Mouse (Mus musculus): Measurements from ENCODE around the gene Rpl31. TPM values are rescaled to one million over a fixed set of nuclear protein-coding genes. Genes with fewer than 3 reads are reported as not detected.
A peak's percentile ranks its signal among the peaks of the same experiment; 100 is the strongest.

Rpl31 gene
- total RNA-seq (2014; rRNA removed) (273 and 342 TPM in 2 replicates), polyA plus RNA-seq (2015; fragmentation: Nextera tagmentation; extraction: Ambion mirVana) (346 and 367 TPM in 2 replicates)

- WGBS = under 1% methylated on average over 62 of the region's 62 CpGs
- Histone ChIP-seq H3K9ac (replicated peaks; ENCODE audit: low read length, poor library complexity, severe bottlenecking) (peak within 1 kb of the TSS; percentile 93), H3K27me3 (ENCODE audit: insufficient read depth, low read length) (no peaks in the 10 kb centered on the region), H3K4me2 (ENCODE audit: low read depth, low read length, poor library complexity, severe bottlenecking) (peak within 1 kb of the TSS; percentile 83), H3K9me3 (ENCODE audit: low read length) (no peaks in the 10 kb centered on the region), H3K4me1 (ENCODE audit: insufficient read depth, low read length) (peaks cover 11% of the 10 kb centered on the region), H3K27ac (ENCODE audit: low read depth, low read length) (peak within 1 kb of the TSS; percentile 91), H3K4me3 (ENCODE audit: low read depth, low read length) (peak within 1 kb of the TSS; percentile 77), H3K36me3 (ENCODE audit: insufficient read depth, low read length) (peaks cover 26% of the 10 kb centered on the region)
- TF ChIP-seq CTCF (IDR thresholded peaks at IDR 0.05) = no peak
- DNase-seq (ENCODE audit: low spot score) (peak; percentile 97), ATAC-seq (ENCODE audit: low FRiP score) (peak; percentile 99)
These were observed at the start of gene Rpl31 for GRCm38 (mm10) chr1:39367601-39368266. Gene Rpl31, plus strand, starts transcription at chr1:39367842.

- Histone ChIP-seq H3K9ac (replicated peaks; ENCODE audit: low read length, poor library complexity, severe bottlenecking) (no peak overlapping the region), H3K27me3 (ENCODE audit: insufficient read depth, low read length) (no peaks in the 10 kb centered on the region), H3K9me3 (ENCODE audit: low read length) (no peaks in the 10 kb centered on the region), H3K4me1 (ENCODE audit: insufficient read depth, low read length) (no peaks in the 10 kb centered on the region), H3K36me3 (ENCODE audit: insufficient read depth, low read length) (no peaks in the 10 kb centered on the region), H3K4me3 (ENCODE audit: low read depth, low read length) (no peak overlapping the region), H3K4me2 (ENCODE audit: low read depth, low read length, poor library complexity, severe bottlenecking) (no peak overlapping the region), H3K27ac (ENCODE audit: low read depth, low read length) (no peak overlapping the region)
- DNase-seq (ENCODE audit: low spot score) = peak; percentile 44
- no peak for ATAC-seq (ENCODE audit: low FRiP score)
- TF ChIP-seq CTCF (IDR thresholded peaks at IDR 0.05) = no peak
- WGBS = 78% methylated on average over 2 of the region's 2 CpGs
These were observed 49.7 kb upstream of the Rpl31 start for GRCm38 (mm10) chr1:39317935-39318334.

GRCm38 (mm10) chr1:39318870-39319269 is 48.8 kb upstream of the Rpl31 start:
- no peak overlapping the region for H3K27ac ChIP-seq (ENCODE audit: low read depth, low read length)
- H3K36me3 ChIP-seq (ENCODE audit: insufficient read depth, low read length) = no peaks in the 10 kb centered on the region
- no peak overlapping the region for H3K4me3 ChIP-seq (ENCODE audit: low read depth, low read length)
- no peak for TF ChIP-seq CTCF (IDR thresholded peaks at IDR 0.05)
- H3K4me2 ChIP-seq (ENCODE audit: low read depth, low read length, poor library complexity, severe bottlenecking) = no peak overlapping the region
- WGBS = 71% methylated on average over 7 of the region's 7 CpGs
- ATAC-seq (ENCODE audit: low FRiP score) (no peak), DNase-seq (ENCODE audit: low spot score) (no peak)
- no peaks in the 10 kb centered on the region for H3K27me3 ChIP-seq (ENCODE audit: insufficient read depth, low read length)
- no peaks in the 10 kb centered on the region for H3K4me1 ChIP-seq (ENCODE audit: insufficient read depth, low read length)
- no peak overlapping the region for H3K9ac ChIP-seq (replicated peaks; ENCODE audit: low read length, poor library complexity, severe bottlenecking)
- H3K9me3 ChIP-seq (ENCODE audit: low read length) = no peaks in the 10 kb centered on the region

GRCm38 (mm10) chr1:39321954-39322353 is 45.7 kb upstream of the Rpl31 start:
- WGBS = 78% methylated on average over 6 of the region's 6 CpGs

GRCm38 (mm10) chr1:39325228-39325627 is 42.4 kb upstream of the Rpl31 start:
- 86% methylated on average over 6 of the region's 6 CpGs for WGBS
- Histone ChIP-seq H3K9ac (replicated peaks; ENCODE audit: low read length, poor library complexity, severe bottlenecking) (no peak overlapping the region), H3K27ac (ENCODE audit: low read depth, low read length) (no peak overlapping the region), H3K9me3 (ENCODE audit: low read length) (no peaks in the 10 kb centered on the region), H3K4me1 (ENCODE audit: insufficient read depth, low read length) (no peaks in the 10 kb centered on the region), H3K4me3 (ENCODE audit: low read depth, low read length) (no peak overlapping the region), H3K36me3 (ENCODE audit: insufficient read depth, low read length) (no peaks in the 10 kb centered on the region), H3K27me3 (ENCODE audit: insufficient read depth, low read length) (no peaks in the 10 kb centered on the region), H3K4me2 (ENCODE audit: low read depth, low read length, poor library complexity, severe bottlenecking) (no peak overlapping the region)
- TF ChIP-seq CTCF (IDR thresholded peaks at IDR 0.05) = no peak
- ATAC-seq (ENCODE audit: low FRiP score) (no peak), DNase-seq (ENCODE audit: low spot score) (no peak)

More at GRCm38 (mm10) chr1:39321954-39322353, 45.7 kb upstream of the Rpl31 start:
- Histone ChIP-seq H3K27ac (ENCODE audit: low read depth, low read length) (no peak overlapping the region), H3K9me3 (ENCODE audit: low read length) (no peaks in the 10 kb centered on the region), H3K27me3 (ENCODE audit: insufficient read depth, low read length) (no peaks in the 10 kb centered on the region), H3K36me3 (ENCODE audit: insufficient read depth, low read length) (no peaks in the 10 kb centered on the region), H3K4me1 (ENCODE audit: insufficient read depth, low read length) (no peaks in the 10 kb centered on the region), H3K4me2 (ENCODE audit: low read depth, low read length, poor library complexity, severe bottlenecking) (no peak overlapping the region), H3K9ac (replicated peaks; ENCODE audit: low read length, poor library complexity, severe bottlenecking) (no peak overlapping the region), H3K4me3 (ENCODE audit: low read depth, low read length) (no peak overlapping the region)
- TF ChIP-seq CTCF (IDR thresholded peaks at IDR 0.05) = no peak
- no peak for ATAC-seq (ENCODE audit: low FRiP score)
- no peak for DNase-seq (ENCODE audit: low spot score)

GRCm38 (mm10) chr1:39327546-39327945 is 40.1 kb upstream of the Rpl31 start:
- Histone ChIP-seq H3K27me3 (ENCODE audit: insufficient read depth, low read length) (no peaks in the 10 kb centered on the region), H3K4me1 (ENCODE audit: insufficient read depth, low read length) (no peaks in the 10 kb centered on the region), H3K27ac (ENCODE audit: low read depth, low read length) (no peak overlapping the region), H3K9ac (replicated peaks; ENCODE audit: low read length, poor library complexity, severe bottlenecking) (no peak overlapping the region), H3K36me3 (ENCODE audit: insufficient read depth, low read length) (no peaks in the 10 kb centered on the region), H3K9me3 (ENCODE audit: low read length) (no peaks in the 10 kb centered on the region), H3K4me2 (ENCODE audit: low read depth, low read length, poor library complexity, severe bottlenecking) (no peak overlapping the region), H3K4me3 (ENCODE audit: low read depth, low read length) (no peak overlapping the region)
- ATAC-seq (ENCODE audit: low FRiP score) = no peak
- TF ChIP-seq CTCF (IDR thresholded peaks at IDR 0.05) = no peak
- peak; percentile 11 for DNase-seq (ENCODE audit: low spot score)
- WGBS = 81% methylated on average over 7 of the region's 7 CpGs

Measured in midbrain, postnatal 0 days (tissue).